Mouse (Mus musculus) cortical plate, adult 2 months (tissue): ENCODE data around the gene Colec11.
A peak's percentile ranks its signal among the peaks of the same experiment; 100 is the strongest.

Experiments
- CTCF ChIP-seq: fragments of 200-500 bp; IDR thresholded peaks from 2 replicates; pipeline ENCODE4 v1.5.1; 2011; ENCODE audit warnings: mild to moderate bottlenecking, control low read depth, low read length; ENCODE audit not compliant: insufficient read depth; ENCODE audit errors: extremely low read depth
- POLR2A ChIP-seq: fragments of 200-500 bp; IDR thresholded peaks from 2 replicates; pipeline ENCODE4 v1.6.1; 2011; ENCODE audit warnings: mild to moderate bottlenecking, low read length, control low read depth; ENCODE audit not compliant: insufficient read depth; ENCODE audit errors: extremely low read depth

- TF ChIP-seq CTCF: no peak
- TF ChIP-seq POLR2A: peak; percentile 44; the same call in 1 of the 2 replicates
Observed at GRCm38 (mm10) chr12:28607546-28608305, 15.5 kb downstream of the Colec11 start.
